Mouse (Mus musculus): ENCODE results near the gene Blm.

DNA sequence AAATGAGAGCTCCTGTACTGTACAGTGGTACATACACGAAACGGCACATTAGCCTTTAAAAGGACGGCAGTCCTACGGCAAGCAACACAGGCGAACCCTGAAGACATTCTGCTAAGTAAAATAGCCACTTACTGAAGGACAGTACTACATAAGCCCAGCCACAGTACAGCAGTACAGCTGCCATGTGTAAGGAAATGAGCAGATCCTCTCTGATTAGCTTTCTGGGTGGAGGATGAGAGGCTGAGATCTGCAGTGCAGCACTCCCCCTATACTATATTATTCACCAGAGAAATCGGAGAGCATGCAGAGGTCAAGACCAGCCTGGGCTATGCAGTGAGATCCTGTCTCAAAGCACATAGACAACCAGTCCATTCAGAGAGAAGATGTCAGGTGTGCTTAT lies 3.8 kb downstream of the Blm start:
- TF ChIP-seq CTCF (IDR thresholded peaks at IDR 0.05; ENCODE audit: low read depth, low read length): no peak
- TF ChIP-seq POLR2A (IDR thresholded peaks at IDR 0.05; ENCODE audit: extremely low read depth, insufficient read depth, low read length): no peak

Data from liver, adult 2 months (tissue).